ENCODE assay signal across 14 mouse cellular contexts in the genomic region with DNA sequence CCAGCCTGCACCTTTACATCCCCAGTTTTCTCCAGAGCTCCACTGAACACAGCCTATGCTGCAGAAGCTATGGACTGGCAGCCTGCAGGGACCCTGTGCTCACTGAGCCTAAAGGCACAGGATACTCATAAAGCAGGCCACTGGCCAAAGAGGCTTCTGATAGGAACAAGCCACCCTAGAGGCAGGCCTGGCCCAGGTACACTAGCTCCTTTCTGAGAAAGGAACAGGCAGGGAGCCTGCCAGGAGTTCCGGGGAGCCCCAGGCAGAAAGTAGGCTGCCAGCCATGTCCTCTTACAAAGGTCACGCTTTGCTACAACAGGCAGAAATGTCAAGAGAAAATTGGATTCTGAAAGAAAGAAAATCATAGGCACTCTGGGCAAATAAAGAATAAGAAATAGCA.
DNase-seq lines count a peak whose midpoint lies in the region; ATAC-seq and TF ChIP-seq lines count a peak whose summit lies in the region.
"Had no signal": no experiment of that assay in that cellular context is flagged by ENCODE, and none has a peak within 500 bp of the region (broad histone marks: within the 10 kb centered on the region; RNA-seq: fewer than 3 reads in every experiment).

No protein-coding gene starts in this region.

- H3K27me3 ChIP-seq in forebrain, postnatal 0 days (ENCODE audit: insufficient read depth, low read length), result no peaks in the 10 kb centered on the region
- no peaks in the 10 kb centered on the region for H3K27me3 ChIP-seq in forebrain, embryonic 11.5 days (ENCODE audit: control insufficient read depth, insufficient read depth, low read length)
- H3K27me3 ChIP-seq in neural tube, embryonic 13.5 days, result no peaks in the 10 kb centered on the region
- no peaks in the 10 kb centered on the region for H3K27me3 ChIP-seq in midbrain, postnatal 0 days (ENCODE audit: insufficient read depth, low read length)
- H3K27me3 ChIP-seq: embryonic facial prominence, embryonic 15.5 days; limb, embryonic 13.5 days; neural tube, embryonic 12.5 days; Patski had no signal

- 0 out of 2 replicates have a peak overlapping the region, but pooled peaks have one; percentile 21 for H3K27ac ChIP-seq in forebrain, postnatal 0 days (ENCODE audit: low read depth, low read length)
- no peak overlapping the region for H3K27ac ChIP-seq in forebrain, embryonic 11.5 days (ENCODE audit: low read depth, low read length)
- H3K27ac ChIP-seq in neural tube, embryonic 13.5 days (replicated peaks), result peak overlapping the region; percentile 52
- 0 out of 2 replicates have a peak overlapping the region, but pooled peaks have one; percentile 57 for H3K27ac ChIP-seq in midbrain, postnatal 0 days (ENCODE audit: low read depth, low read length)
- H3K27ac ChIP-seq: embryonic facial prominence, embryonic 15.5 days; limb, embryonic 13.5 days; neural tube, embryonic 12.5 days had no signal

- TF ChIP-seq CTCF in forebrain, postnatal 0 days (IDR thresholded peaks at IDR 0.05; ENCODE audit: low read depth), result no peak
- TF ChIP-seq CTCF in midbrain, postnatal 0 days (IDR thresholded peaks at IDR 0.05), result no peak

- H3K9ac ChIP-seq in forebrain, postnatal 0 days, result no peak overlapping the region
- H3K9ac ChIP-seq in forebrain, embryonic 11.5 days (ENCODE audit: low read length), result no peak overlapping the region
- H3K9ac ChIP-seq in neural tube, embryonic 13.5 days, result no peak overlapping the region
- H3K9ac ChIP-seq in midbrain, postnatal 0 days (replicated peaks; ENCODE audit: low read length, poor library complexity, severe bottlenecking), result no peak overlapping the region
- H3K9ac ChIP-seq: embryonic facial prominence, embryonic 15.5 days; limb, embryonic 13.5 days; neural tube, embryonic 12.5 days had no signal

- no peak overlapping the region for H3K4me2 ChIP-seq in forebrain, postnatal 0 days (ENCODE audit: low read depth)
- H3K4me2 ChIP-seq in forebrain, embryonic 11.5 days (ENCODE audit: low read depth, low read length, severe bottlenecking), result no peak overlapping the region
- no peak overlapping the region for H3K4me2 ChIP-seq in neural tube, embryonic 13.5 days
- no peak overlapping the region for H3K4me2 ChIP-seq in midbrain, postnatal 0 days (ENCODE audit: low read depth, low read length, poor library complexity, severe bottlenecking)
- H3K4me2 ChIP-seq: embryonic facial prominence, embryonic 15.5 days; limb, embryonic 13.5 days; neural tube, embryonic 12.5 days had no signal

- H3K36me3 ChIP-seq in forebrain, postnatal 0 days (ENCODE audit: insufficient read depth), result no peaks in the 10 kb centered on the region
- no peaks in the 10 kb centered on the region for H3K36me3 ChIP-seq in forebrain, embryonic 11.5 days (ENCODE audit: control insufficient read depth, insufficient read depth, low read length)
- no peaks in the 10 kb centered on the region for H3K36me3 ChIP-seq in neural tube, embryonic 13.5 days
- no peaks in the 10 kb centered on the region for H3K36me3 ChIP-seq in midbrain, postnatal 0 days (ENCODE audit: insufficient read depth, low read length)
- H3K36me3 ChIP-seq: embryonic facial prominence, embryonic 15.5 days; limb, embryonic 13.5 days; neural tube, embryonic 12.5 days had no signal

- no peak for ATAC-seq in forebrain, postnatal 0 days
- no peak for ATAC-seq in forebrain, embryonic 11.5 days (replicated peaks; ENCODE audit: low FRiP score)
- ATAC-seq in neural tube, embryonic 13.5 days (ENCODE audit: low read depth), result no peak
- no peak for ATAC-seq in midbrain, postnatal 0 days (ENCODE audit: low FRiP score)
- ATAC-seq: lung, postnatal 0 days; Patski had no signal

- 44% methylated on average over 2 of the region's 2 CpGs for WGBS in forebrain, postnatal 0 days
- 78% methylated on average over 2 of the region's 2 CpGs for WGBS in forebrain, embryonic 11.5 days
- WGBS in neural tube, embryonic 13.5 days, result 74% methylated on average over 2 of the region's 2 CpGs
- 58% methylated on average over 2 of the region's 2 CpGs for WGBS in midbrain, postnatal 0 days

- 0 out of 2 replicates have a peak, but pooled peaks cover 3% of the 10 kb centered on the region for H3K4me1 ChIP-seq in forebrain, postnatal 0 days (ENCODE audit: insufficient read depth)
- H3K4me1 ChIP-seq in forebrain, embryonic 11.5 days (replicated peaks; ENCODE audit: control insufficient read depth, insufficient read depth, low read length), result no peaks in the 10 kb centered on the region
- H3K4me1 ChIP-seq in neural tube, embryonic 13.5 days (replicated peaks), result peaks cover 18% of the 10 kb centered on the region
- peaks cover 4% of the 10 kb centered on the region; the same call in 1 of the 2 replicates for H3K4me1 ChIP-seq in midbrain, postnatal 0 days (ENCODE audit: insufficient read depth, low read length)
- H3K4me1 ChIP-seq: embryonic facial prominence, embryonic 15.5 days; limb, embryonic 13.5 days; neural tube, embryonic 12.5 days had no signal

- no peak overlapping the region for H3K4me3 ChIP-seq in forebrain, postnatal 0 days (ENCODE audit: low read depth, low read length)
- no peak overlapping the region for H3K4me3 ChIP-seq in forebrain, embryonic 11.5 days (ENCODE audit: low read depth, low read length)
- H3K4me3 ChIP-seq in neural tube, embryonic 13.5 days, result no peak overlapping the region
- no peak overlapping the region for H3K4me3 ChIP-seq in midbrain, postnatal 0 days (ENCODE audit: low read depth, low read length)
- H3K4me3 ChIP-seq: embryonic facial prominence, embryonic 15.5 days; limb, embryonic 13.5 days; neural tube, embryonic 12.5 days had no signal

- no peak for DNase-seq in forebrain, postnatal 0 days
- no peak for DNase-seq in forebrain, embryonic 11.5 days (ENCODE audit: low spot score)
- no peak for DNase-seq in neural tube, embryonic 10.5 days (ENCODE audit: extremely low spot score, low spot score)
- peak; percentile 31 for DNase-seq in fat pad, adult 2 months (ENCODE audit: extremely low read depth, low read depth, low spot score)
- DNase-seq in midbrain, postnatal 0 days (ENCODE audit: low spot score), result no peak
- DNase-seq in retina, embryonic 14.5 days (ENCODE audit: low spot score), result no peak
- DNase-seq in urinary bladder, postnatal 10 days (ENCODE audit: low spot score), result no peak
- DNase-seq: gastrocnemius, postnatal 10 days had no signal

- no peaks in the 10 kb centered on the region for H3K9me3 ChIP-seq in forebrain, postnatal 0 days (ENCODE audit: low read length)
- H3K9me3 ChIP-seq in forebrain, embryonic 11.5 days (ENCODE audit: control insufficient read depth, low read length), result no peaks in the 10 kb centered on the region
- no peaks in the 10 kb centered on the region for H3K9me3 ChIP-seq in neural tube, embryonic 13.5 days
- no peaks in the 10 kb centered on the region for H3K9me3 ChIP-seq in midbrain, postnatal 0 days (ENCODE audit: low read length)
- H3K9me3 ChIP-seq: embryonic facial prominence, embryonic 15.5 days; limb, embryonic 13.5 days; neural tube, embryonic 12.5 days had no signal
